ENCODE assay signal across 22 mouse cellular contexts in the genomic region with DNA sequence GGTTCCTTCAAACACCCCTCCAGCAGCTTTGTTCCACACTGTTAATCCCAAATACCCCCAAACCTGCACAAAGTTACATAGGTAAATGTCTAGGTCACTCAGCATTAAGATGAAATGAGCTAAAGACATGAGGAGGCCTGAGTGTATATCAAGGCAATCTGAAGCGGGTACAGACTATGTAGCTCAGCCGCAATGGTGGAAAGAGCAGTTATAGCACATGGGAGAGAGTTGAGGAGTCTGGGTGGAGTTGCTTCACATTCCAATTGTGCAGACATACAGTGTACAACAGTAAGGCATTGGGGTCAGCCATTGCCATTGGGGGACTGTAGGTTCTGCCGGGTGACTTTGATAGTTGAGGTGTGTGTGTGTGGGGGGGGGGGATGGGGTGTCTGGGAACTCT.
DNase-seq lines count a peak whose midpoint lies in the region; ATAC-seq and TF ChIP-seq lines count a peak whose summit lies in the region.
"Had no signal": no experiment of that assay in that cellular context is flagged by ENCODE, and none has a peak within 500 bp of the region (broad histone marks: within the 10 kb centered on the region; RNA-seq: fewer than 3 reads in every experiment).

No protein-coding gene starts in this region.

- no peak overlapping the region for H3K9ac ChIP-seq in forebrain, embryonic 14.5 days (ENCODE audit: low read length)
- H3K9ac ChIP-seq in forebrain, postnatal 0 days, result no peak overlapping the region
- H3K9ac ChIP-seq in midbrain, embryonic 11.5 days (ENCODE audit: low read length), result no peak overlapping the region
- H3K9ac ChIP-seq in midbrain, embryonic 16.5 days (ENCODE audit: low read depth, low read length), result no peak overlapping the region
- H3K9ac ChIP-seq in neural tube, embryonic 11.5 days (ENCODE audit: low read length), result no peak overlapping the region
- H3K9ac ChIP-seq in neural tube, embryonic 15.5 days (replicated peaks), result no peak overlapping the region
- no peak overlapping the region for H3K9ac ChIP-seq in MEL (ENCODE audit: control insufficient read depth, low read depth, low read length, poor library complexity, severe bottlenecking)
- H3K9ac ChIP-seq: embryonic facial prominence, embryonic 12.5 days; forebrain, embryonic 13.5 days had no signal

- no peaks in the 10 kb centered on the region for H3K79me2 ChIP-seq in MEL (ENCODE audit: control insufficient read depth, insufficient read depth, low read length, poor library complexity)

- no peak for TF ChIP-seq POLR2A in MEL (IDR thresholded peaks at IDR 0.05; ENCODE audit: control insufficient read depth in 1 of 2, insufficient read depth in 1 of 2, low read depth in 1 of 2, low read length in 2 of 2, poor library complexity in 1 of 2)

- DNase-seq in forebrain, embryonic 14.5 days (ENCODE audit: low spot score), result no peak
- DNase-seq in forebrain, postnatal 0 days, result no peak
- peak; percentile 71 for DNase-seq in midbrain, embryonic 11.5 days (ENCODE audit: low spot score, missing footprints)
- DNase-seq in neural tube, embryonic 11.5 days (ENCODE audit: low spot score), result no peak
- DNase-seq in MEL (ENCODE audit: low read depth, low spot score), result no peak
- DNase-seq in MN1 (ENCODE audit: low spot score), result no peak
- DNase-seq: adrenal gland, adult 8-10 months; adrenal gland, postnatal 14 days; adrenal gland, postnatal 36 days; cerebellum, adult 11-12 months; cerebellum, adult 2 months; cerebellum, adult 9-10 months; cerebellum, postnatal 10 days; cerebellum, postnatal 25 days had no signal

- no peaks in the 10 kb centered on the region for H3K4me1 ChIP-seq in forebrain, embryonic 14.5 days (ENCODE audit: control insufficient read depth, insufficient read depth, low read length)
- H3K4me1 ChIP-seq in forebrain, postnatal 0 days (ENCODE audit: insufficient read depth), result no peaks in the 10 kb centered on the region
- no peaks in the 10 kb centered on the region for H3K4me1 ChIP-seq in midbrain, embryonic 11.5 days (ENCODE audit: control insufficient read depth, insufficient read depth, low read length)
- H3K4me1 ChIP-seq in midbrain, embryonic 16.5 days (ENCODE audit: control insufficient read depth, insufficient read depth, low read length), result no peaks in the 10 kb centered on the region
- H3K4me1 ChIP-seq in neural tube, embryonic 11.5 days (ENCODE audit: control insufficient read depth, insufficient read depth, low read length), result no peaks in the 10 kb centered on the region
- 0 out of 2 replicates have a peak, but pooled peaks cover 5% of the 10 kb centered on the region for H3K4me1 ChIP-seq in neural tube, embryonic 15.5 days
- no peaks in the 10 kb centered on the region for H3K4me1 ChIP-seq in MEL (ENCODE audit: control insufficient read depth in 1 of 2, insufficient read depth in 2 of 2, low read length in 2 of 2)
- H3K4me1 ChIP-seq: forebrain, embryonic 13.5 days had no signal

- H3K27ac ChIP-seq in forebrain, embryonic 14.5 days (ENCODE audit: low read depth, low read length), result no peak overlapping the region
- H3K27ac ChIP-seq in forebrain, postnatal 0 days (ENCODE audit: low read depth, low read length), result no peak overlapping the region
- H3K27ac ChIP-seq in midbrain, embryonic 11.5 days (ENCODE audit: low read depth, low read length), result no peak overlapping the region
- H3K27ac ChIP-seq in midbrain, embryonic 16.5 days (ENCODE audit: low read length), result no peak overlapping the region
- H3K27ac ChIP-seq in neural tube, embryonic 11.5 days (ENCODE audit: low read depth, low read length), result no peak overlapping the region
- H3K27ac ChIP-seq in neural tube, embryonic 15.5 days (replicated peaks), result no peak overlapping the region
- H3K27ac ChIP-seq in MEL (ENCODE audit: control insufficient read depth, low read depth, low read length), result no peak overlapping the region
- H3K27ac ChIP-seq: embryonic facial prominence, embryonic 12.5 days; forebrain, embryonic 13.5 days had no signal

- no peak for TF ChIP-seq CTCF in forebrain, postnatal 0 days (IDR thresholded peaks at IDR 0.05; ENCODE audit: low read depth)
- no peak for TF ChIP-seq CTCF in MEL (IDR thresholded peaks at IDR 0.05 in 2 of 3, conservative IDR thresholded peaks at IDR 0.05 in 1 of 3; ENCODE audit: control insufficient read depth in 1 of 3, insufficient read depth in 1 of 3, low read depth in 2 of 3, low read length in 3 of 3, poor library complexity in 1 of 3, severe bottlenecking in 1 of 3)

- TF ChIP-seq EP300 in MEL (IDR thresholded peaks at IDR 0.05; ENCODE audit: low read depth in 1 of 2, low read length in 2 of 2), result no peak

- 0 out of 2 replicates have a peak, but pooled peaks have one; percentile 28 for ATAC-seq in forebrain, embryonic 14.5 days
- ATAC-seq in forebrain, postnatal 0 days, result no peak
- no peak for ATAC-seq in midbrain, embryonic 11.5 days (ENCODE audit: low FRiP score)
- ATAC-seq in midbrain, embryonic 16.5 days, result no peak
- 0 out of 2 replicates have a peak, but pooled peaks have one; percentile 38 for ATAC-seq in neural tube, embryonic 11.5 days (ENCODE audit: insufficient read depth, low FRiP score, low TSS enrichment)
- no peak for ATAC-seq in neural tube, embryonic 15.5 days (ENCODE audit: low FRiP score)
- ATAC-seq: activated CD4-positive, CD25-positive, alpha-beta regulatory T cell, adult 4 months; forebrain, embryonic 13.5 days; forebrain, embryonic 16.5 days; Patski had no signal

- TF ChIP-seq RAD21 in MEL (IDR thresholded peaks at IDR 0.05; ENCODE audit: low read depth, low read length), result no peak

- H3K4me3 ChIP-seq in forebrain, embryonic 14.5 days (ENCODE audit: low read depth, low read length), result no peak overlapping the region
- no peak overlapping the region for H3K4me3 ChIP-seq in forebrain, postnatal 0 days (ENCODE audit: low read depth, low read length)
- no peak overlapping the region for H3K4me3 ChIP-seq in midbrain, embryonic 11.5 days (ENCODE audit: low read depth, low read length)
- H3K4me3 ChIP-seq in midbrain, embryonic 16.5 days (ENCODE audit: low read depth, low read length), result no peak overlapping the region
- no peak overlapping the region for H3K4me3 ChIP-seq in neural tube, embryonic 11.5 days (ENCODE audit: low read depth, low read length)
- H3K4me3 ChIP-seq in neural tube, embryonic 15.5 days (replicated peaks), result no peak overlapping the region
- H3K4me3 ChIP-seq in MEL (ENCODE audit: control insufficient read depth in 1 of 2, insufficient read depth in 1 of 2, low read depth in 2 of 2, low read length in 2 of 2), result no peak overlapping the region
- H3K4me3 ChIP-seq: embryonic facial prominence, embryonic 12.5 days; forebrain, embryonic 13.5 days had no signal

- H3K9me3 ChIP-seq in forebrain, embryonic 14.5 days (replicated peaks; ENCODE audit: control insufficient read depth, low read length), result no peaks in the 10 kb centered on the region
- no peaks in the 10 kb centered on the region for H3K9me3 ChIP-seq in forebrain, postnatal 0 days (ENCODE audit: low read length)
- no peaks in the 10 kb centered on the region for H3K9me3 ChIP-seq in midbrain, embryonic 11.5 days (ENCODE audit: control insufficient read depth, low read length)
- no peaks in the 10 kb centered on the region for H3K9me3 ChIP-seq in midbrain, embryonic 16.5 days (replicated peaks; ENCODE audit: control insufficient read depth, low read length, poor library complexity, severe bottlenecking)
- H3K9me3 ChIP-seq in neural tube, embryonic 11.5 days (ENCODE audit: control insufficient read depth, low read length), result no peaks in the 10 kb centered on the region
- H3K9me3 ChIP-seq in neural tube, embryonic 15.5 days (replicated peaks), result no peaks in the 10 kb centered on the region
- no peaks in the 10 kb centered on the region for H3K9me3 ChIP-seq in MEL (replicated peaks; ENCODE audit: insufficient read depth, low read length)
- H3K9me3 ChIP-seq: embryonic facial prominence, embryonic 12.5 days; forebrain, embryonic 13.5 days; G1E had no signal

- WGBS in forebrain, embryonic 14.5 days, result 96% methylated on average over 3 of the region's 3 CpGs
- WGBS in forebrain, postnatal 0 days, result 94% methylated on average over 3 of the region's 3 CpGs
- WGBS in midbrain, embryonic 11.5 days, result 100% methylated on average over 3 of the region's 3 CpGs
- WGBS in midbrain, embryonic 16.5 days, result 96% methylated on average over 3 of the region's 3 CpGs
- WGBS in neural tube, embryonic 11.5 days, result 97% methylated on average over 3 of the region's 3 CpGs
- 97% methylated on average over 3 of the region's 3 CpGs for WGBS in neural tube, embryonic 15.5 days

- H3K4me2 ChIP-seq in forebrain, embryonic 14.5 days (ENCODE audit: low read length), result no peak overlapping the region
- H3K4me2 ChIP-seq in forebrain, postnatal 0 days (ENCODE audit: low read depth), result no peak overlapping the region
- no peak overlapping the region for H3K4me2 ChIP-seq in midbrain, embryonic 11.5 days
- no peak overlapping the region for H3K4me2 ChIP-seq in midbrain, embryonic 16.5 days (ENCODE audit: low read length)
- H3K4me2 ChIP-seq in neural tube, embryonic 11.5 days (ENCODE audit: low read depth), result no peak overlapping the region
- no peak overlapping the region for H3K4me2 ChIP-seq in neural tube, embryonic 15.5 days
- H3K4me2 ChIP-seq: embryonic facial prominence, embryonic 12.5 days; forebrain, embryonic 13.5 days had no signal

- H3K36me3 ChIP-seq in forebrain, embryonic 14.5 days (ENCODE audit: control insufficient read depth, insufficient read depth, low read length), result peaks cover 20% of the 10 kb centered on the region
- 0 out of 2 replicates have a peak, but pooled peaks cover 4% of the 10 kb centered on the region for H3K36me3 ChIP-seq in forebrain, postnatal 0 days (ENCODE audit: insufficient read depth)
- no peaks in the 10 kb centered on the region for H3K36me3 ChIP-seq in midbrain, embryonic 11.5 days (ENCODE audit: control insufficient read depth, insufficient read depth, low read length)
- H3K36me3 ChIP-seq in midbrain, embryonic 16.5 days (ENCODE audit: control insufficient read depth, insufficient read depth, low read length), result 0 out of 2 replicates have a peak, but pooled peaks cover 2% of the 10 kb centered on the region
- no peaks in the 10 kb centered on the region for H3K36me3 ChIP-seq in neural tube, embryonic 11.5 days (ENCODE audit: control insufficient read depth, insufficient read depth, low read length)
- peaks cover 12% of the 10 kb centered on the region; the same call in 1 of the 2 replicates for H3K36me3 ChIP-seq in neural tube, embryonic 15.5 days
- H3K36me3 ChIP-seq in MEL (ENCODE audit: control insufficient read depth in 1 of 2, insufficient read depth in 2 of 2, low read length in 2 of 2), result peaks cover 0 to 3% of the 10 kb centered on the region in 2 experiments; a peak in 2 of 4 replicates

- no peaks in the 10 kb centered on the region for H3K27me3 ChIP-seq in forebrain, embryonic 14.5 days (replicated peaks; ENCODE audit: control insufficient read depth, insufficient read depth, low read length)
- H3K27me3 ChIP-seq in forebrain, postnatal 0 days (ENCODE audit: insufficient read depth, low read length), result no peaks in the 10 kb centered on the region
- H3K27me3 ChIP-seq in midbrain, embryonic 11.5 days (ENCODE audit: control insufficient read depth, insufficient read depth, low read length), result no peaks in the 10 kb centered on the region
- H3K27me3 ChIP-seq in midbrain, embryonic 16.5 days (ENCODE audit: control insufficient read depth, insufficient read depth, low read depth, low read length), result no peaks in the 10 kb centered on the region
- no peaks in the 10 kb centered on the region for H3K27me3 ChIP-seq in neural tube, embryonic 11.5 days (ENCODE audit: control insufficient read depth, insufficient read depth, low read length)
- H3K27me3 ChIP-seq in neural tube, embryonic 15.5 days (replicated peaks), result no peaks in the 10 kb centered on the region
- no peaks in the 10 kb centered on the region for H3K27me3 ChIP-seq in MEL (ENCODE audit: control insufficient read depth in 1 of 2, insufficient read depth in 2 of 2, low read length in 2 of 2)
- H3K27me3 ChIP-seq: embryonic facial prominence, embryonic 12.5 days; forebrain, embryonic 13.5 days; Patski had no signal

Comparison
In these comparisons a context has a peak if more than half of its experiments do, and no peak if none do; other contexts are left out.
1. ATAC-seq: peak in forebrain, embryonic 14.5 days (single experiment) and neural tube, embryonic 11.5 days (single experiment); none in forebrain, postnatal 0 days (single experiment), midbrain, embryonic 11.5 days (single experiment), midbrain, embryonic 16.5 days (single experiment) and neural tube, embryonic 15.5 days (single experiment).